Mouse (Mus musculus) forebrain, embryonic 11.5 days (tissue): ENCODE data around the gene Nr5a2. TPM values are rescaled to one million over a fixed set of nuclear protein-coding genes. Genes with fewer than 3 reads are reported as not detected.

Experiments used
- ATAC-seq: fragments of 200-750 bp; cut with Nextera tagmentation; replicated peaks from 2 replicates; pipeline ENCODE4 v1.8.0; 2017; ENCODE audit warnings: moderate TSS enrichment; ENCODE audit not compliant: low FRiP score
- DNase-seq: peaks from one replicate; pipeline ENCODE4 v3.0.0-alpha.2; 2017; ENCODE audit warnings: low spot score
- H3K27ac ChIP-seq: fragments of 300-500 bp; sonication (generic); 2 replicates; pipeline ENCODE4 v1.5.1; 2014; ENCODE audit warnings: low read depth, low read length
- H3K27me3 ChIP-seq: fragments of 300-500 bp; sonication (generic); 2 replicates; pipeline ENCODE4 v1.6.1; 2014; ENCODE audit warnings: mild to moderate bottlenecking, low read length, mixed read lengths; ENCODE audit not compliant: control insufficient read depth, insufficient read depth
- H3K36me3 ChIP-seq: fragments of 300-500 bp; sonication (generic); 2 replicates; pipeline ENCODE4 v1.6.1; 2014; ENCODE audit warnings: mild to moderate bottlenecking, low read length, moderate library complexity, mixed read lengths; ENCODE audit not compliant: control insufficient read depth, insufficient read depth
- H3K4me1 ChIP-seq: fragments of 300-500 bp; sonication (generic); replicated peaks from 2 replicates; pipeline ENCODE4 v1.6.1; 2014; ENCODE audit warnings: low read length, mixed read lengths; ENCODE audit not compliant: control insufficient read depth, insufficient read depth
- H3K4me2 ChIP-seq: fragments of 300-500 bp; sonication (generic); 2 replicates; pipeline ENCODE4 v1.6.1; 2014; ENCODE audit warnings: low read depth, mild to moderate bottlenecking, low read length, moderate library complexity, mixed read lengths; ENCODE audit not compliant: severe bottlenecking
- H3K4me3 ChIP-seq: fragments of 300-500 bp; sonication (generic); 2 replicates; pipeline ENCODE4 v1.5.1; 2014; ENCODE audit warnings: low read depth, low read length
- H3K9ac ChIP-seq: fragments of 300-500 bp; sonication (generic); 2 replicates; pipeline ENCODE4 v1.6.1; 2014; ENCODE audit warnings: low read length
- H3K9me3 ChIP-seq: fragments of 300-500 bp; sonication (generic); 2 replicates; pipeline ENCODE4 v1.6.1; 2016; ENCODE audit warnings: low read length, mixed read lengths; ENCODE audit not compliant: control insufficient read depth
- WGBS: fragments of 180-500 bp; shearing (Covaris S2); extraction: QIAGEN DNeasy Blood & Tissue Kit; methylation state at CpG from one replicate; pipeline ENCODE4 v1.1.7; 2014; 5-methylcytosine and 5-hydroxymethylcytosine counted together
- polyA plus RNA-seq: library from polyadenylated mRNA; unstranded; fragments of >200 nt; fragmentation: Nextera tagmentation; extraction: Ambion mirVana; gene quantifications from 2 replicates; pipeline ENCODE4 v1.2.1, GENCODE M21; 2014

Nr5a2 gene
- polyA plus RNA-seq, 1 experiment from 2014 or later: 0.33 TPM

- Histone ChIP-seq H3K27me3 (no peaks in the 10 kb centered on the region), H3K4me3 (no peak overlapping the region), H3K9me3 (no peaks in the 10 kb centered on the region), H3K4me1 (no peaks in the 10 kb centered on the region), H3K4me2 (no peak overlapping the region), H3K9ac (no peak overlapping the region), H3K36me3 (no peaks in the 10 kb centered on the region), H3K27ac (no peak overlapping the region)
- 90% methylated on average over 5 of the region's 5 CpGs for WGBS
- DNase-seq: no peak
- no peak for ATAC-seq
Observed at GRCm38 (mm10) chr1:136931026-136931425, 29.2 kb downstream of the Nr5a2 start.

- 94% methylated on average over 6 of the region's 6 CpGs for WGBS
- Histone ChIP-seq H3K9me3 (no peaks in the 10 kb centered on the region), H3K27ac (no peak overlapping the region), H3K4me2 (no peak overlapping the region), H3K4me1 (no peaks in the 10 kb centered on the region), H3K4me3 (no peak overlapping the region), H3K9ac (no peak overlapping the region), H3K36me3 (no peaks in the 10 kb centered on the region), H3K27me3 (no peaks in the 10 kb centered on the region)
- DNase-seq: no peak
- no peak for ATAC-seq
Observed at GRCm38 (mm10) chr1:136929743-136930142, 30.5 kb downstream of the Nr5a2 start.

GRCm38 (mm10) chr1:136927428-136927827 is 32.8 kb downstream of the Nr5a2 start:
- Histone ChIP-seq H3K36me3 (no peaks in the 10 kb centered on the region), H3K9ac (no peak overlapping the region), H3K27ac (no peak overlapping the region), H3K27me3 (no peaks in the 10 kb centered on the region), H3K4me2 (no peak overlapping the region), H3K9me3 (no peaks in the 10 kb centered on the region), H3K4me1 (no peaks in the 10 kb centered on the region), H3K4me3 (no peak overlapping the region)
- 56% methylated on average over 9 of the region's 9 CpGs for WGBS
- no peak for ATAC-seq
- no peak for DNase-seq

- no peak overlapping the region for H3K27ac ChIP-seq
- DNase-seq (no peak), ATAC-seq (no peak)
- H3K36me3 ChIP-seq: no peaks in the 10 kb centered on the region
- H3K9me3 ChIP-seq: no peaks in the 10 kb centered on the region
- H3K27me3 ChIP-seq: no peaks in the 10 kb centered on the region
- no peaks in the 10 kb centered on the region for H3K4me1 ChIP-seq
- H3K4me3 ChIP-seq: no peak overlapping the region
- WGBS: 15% methylated on average over 3 of the region's 3 CpGs
- H3K4me2 ChIP-seq: no peak overlapping the region
- no peak overlapping the region for H3K9ac ChIP-seq
Observed at GRCm38 (mm10) chr1:136926026-136926425, 34.2 kb downstream of the Nr5a2 start.

- Histone ChIP-seq H3K9me3 (no peaks in the 10 kb centered on the region), H3K27ac (no peak overlapping the region), H3K4me3 (no peak overlapping the region), H3K36me3 (no peaks in the 10 kb centered on the region), H3K4me1 (no peaks in the 10 kb centered on the region), H3K27me3 (no peaks in the 10 kb centered on the region), H3K4me2 (no peak overlapping the region), H3K9ac (no peak overlapping the region)
- no peak for ATAC-seq
- 88% methylated on average over 4 of the region's 4 CpGs for WGBS
- no peak for DNase-seq
Observed at GRCm38 (mm10) chr1:136920089-136920488, 40.2 kb downstream of the Nr5a2 start.

GRCm38 (mm10) chr1:136918791-136919190 is 41.5 kb downstream of the Nr5a2 start:
- DNase-seq: no peak
- no peaks in the 10 kb centered on the region for H3K9me3 ChIP-seq
- H3K4me3 ChIP-seq: no peak overlapping the region
- no peak overlapping the region for H3K27ac ChIP-seq
- no peak overlapping the region for H3K9ac ChIP-seq
- no peaks in the 10 kb centered on the region for H3K36me3 ChIP-seq
- H3K4me1 ChIP-seq: no peaks in the 10 kb centered on the region
- H3K4me2 ChIP-seq: no peak overlapping the region
- ATAC-seq: no peak
- H3K27me3 ChIP-seq: no peaks in the 10 kb centered on the region
- 76% methylated on average over 9 of the region's 9 CpGs for WGBS

- H3K4me2 ChIP-seq: no peak overlapping the region
- no peaks in the 10 kb centered on the region for H3K9me3 ChIP-seq
- H3K27ac ChIP-seq: no peak overlapping the region
- H3K27me3 ChIP-seq: peaks cover 10% of the 10 kb centered on the region
- no peak for DNase-seq
- no peak overlapping the region for H3K9ac ChIP-seq
- H3K4me3 ChIP-seq: no peak overlapping the region
- 72% methylated on average over 11 of the region's 11 CpGs for WGBS
- no peaks in the 10 kb centered on the region for H3K4me1 ChIP-seq
- ATAC-seq: no peak
- H3K36me3 ChIP-seq: no peaks in the 10 kb centered on the region
Observed at GRCm38 (mm10) chr1:136915438-136915837, 44.8 kb downstream of the Nr5a2 start.

- H3K4me1 ChIP-seq: no peaks in the 10 kb centered on the region
- no peaks in the 10 kb centered on the region for H3K9me3 ChIP-seq
- 91% methylated on average over 10 of the region's 10 CpGs for WGBS
- H3K27ac ChIP-seq: no peak overlapping the region
- no peak overlapping the region for H3K4me2 ChIP-seq
- H3K27me3 ChIP-seq: peaks cover 14% of the 10 kb centered on the region
- no peaks in the 10 kb centered on the region for H3K36me3 ChIP-seq
- ATAC-seq (no peak), DNase-seq (no peak)
- no peak overlapping the region for H3K9ac ChIP-seq
- H3K4me3 ChIP-seq: no peak overlapping the region
Observed at GRCm38 (mm10) chr1:136911996-136912395, 48.3 kb downstream of the Nr5a2 start.

- no peaks in the 10 kb centered on the region for H3K36me3 ChIP-seq
- DNase-seq: no peak
- no peaks in the 10 kb centered on the region for H3K4me1 ChIP-seq
- no peak overlapping the region for H3K27ac ChIP-seq
- no peaks in the 10 kb centered on the region for H3K9me3 ChIP-seq
- H3K9ac ChIP-seq: no peak overlapping the region
- peaks cover 14% of the 10 kb centered on the region for H3K27me3 ChIP-seq
- H3K4me2 ChIP-seq: no peak overlapping the region
- no peak for ATAC-seq
- no peak overlapping the region for H3K4me3 ChIP-seq
- 81% methylated on average over 2 of the region's 2 CpGs for WGBS
Observed at GRCm38 (mm10) chr1:136911594-136911860, 48.7 kb downstream of the Nr5a2 start.
